In genomic region chr1:131882787-131883186, GRCm38 (mm10) we compare ENCODE assay signal across 10 mouse cellular contexts. TPM values are rescaled to one million over a fixed set of nuclear protein-coding genes. Genes with fewer than 3 reads are reported as not detected.
DNase-seq lines count a peak whose midpoint lies in the region; ATAC-seq lines count a peak whose summit lies in the region.
"Had no signal": no experiment of that assay in that cellular context is flagged by ENCODE, and none has a peak within 500 bp of the region (broad histone marks: within the 10 kb centered on the region; RNA-seq: fewer than 3 reads in every experiment).

No protein-coding gene starts in this region.

- H3K4me2 ChIP-seq in embryonic facial prominence, embryonic 11.5 days (ENCODE audit: low read depth, low read length) = no peak overlapping the region
- H3K4me2 ChIP-seq: heart, embryonic 15.5 days had no signal

- H3K9ac ChIP-seq in embryonic facial prominence, embryonic 11.5 days (replicated peaks; ENCODE audit: low read length) = no peak overlapping the region
- H3K9ac ChIP-seq: heart, embryonic 15.5 days had no signal

- no peaks in the 10 kb centered on the region for H3K4me1 ChIP-seq in embryonic facial prominence, embryonic 11.5 days (ENCODE audit: control insufficient read depth, insufficient read depth, low read length)
- H3K4me1 ChIP-seq in embryonic facial prominence, embryonic 10.5 days = no peaks in the 10 kb centered on the region
- H3K4me1 ChIP-seq: heart, embryonic 15.5 days had no signal

- ATAC-seq in embryonic facial prominence, embryonic 11.5 days (replicated peaks; ENCODE audit: insufficient number of reproducible peaks, low FRiP score, low TSS enrichment, low read depth) = no peak

- WGBS in embryonic facial prominence, embryonic 11.5 days = 64% methylated on average over 2 of the region's 2 CpGs
- WGBS in embryonic facial prominence, embryonic 10.5 days = 62% methylated on average over 2 of the region's 2 CpGs

- H3K4me3 ChIP-seq in embryonic facial prominence, embryonic 11.5 days (ENCODE audit: low read depth, low read length) = no peak overlapping the region
- H3K4me3 ChIP-seq in embryonic facial prominence, embryonic 10.5 days = no peak overlapping the region
- H3K4me3 ChIP-seq: heart, embryonic 15.5 days; megakaryocyte, embryonic 14.5 days had no signal

- no peaks in the 10 kb centered on the region for H3K36me3 ChIP-seq in embryonic facial prominence, embryonic 11.5 days (replicated peaks; ENCODE audit: control insufficient read depth, insufficient read depth, low read depth, low read length)
- H3K36me3 ChIP-seq in embryonic facial prominence, embryonic 10.5 days (replicated peaks) = no peaks in the 10 kb centered on the region
- H3K36me3 ChIP-seq: heart, embryonic 15.5 days had no signal

- no peak overlapping the region for H3K27ac ChIP-seq in embryonic facial prominence, embryonic 11.5 days (replicated peaks; ENCODE audit: low read depth, low read length)
- no peak overlapping the region for H3K27ac ChIP-seq in embryonic facial prominence, embryonic 10.5 days (replicated peaks)
- H3K27ac ChIP-seq: heart, embryonic 15.5 days had no signal

- H3K9me3 ChIP-seq in embryonic facial prominence, embryonic 11.5 days (replicated peaks; ENCODE audit: control insufficient read depth, low read length) = no peaks in the 10 kb centered on the region
- no peaks in the 10 kb centered on the region for H3K9me3 ChIP-seq in embryonic facial prominence, embryonic 10.5 days
- H3K9me3 ChIP-seq: heart, embryonic 15.5 days; megakaryocyte, embryonic 14.5 days had no signal

- DNase-seq in embryonic facial prominence, embryonic 11.5 days (ENCODE audit: low spot score) = peak; percentile 52
- no peak for DNase-seq in embryonic facial prominence, embryonic 10.5 days (ENCODE audit: low spot score)
- DNase-seq in 3T3-L1 (ENCODE audit: low read depth, low spot score) = peak; percentile 47
- peak; percentile 8 for DNase-seq in adrenal gland, postnatal 25 days
- peak; percentile 5 for DNase-seq in lung, postnatal 25 days (ENCODE audit: low spot score)
- no peak for DNase-seq in layer of hippocampus, postnatal 10 days (ENCODE audit: low spot score in 2 of 2)
- DNase-seq in left cerebral cortex, adult 18-20 months (ENCODE audit: low spot score in 2 of 2) = no peak
- DNase-seq in heart, adult 8-10 months (ENCODE audit: low spot score) = no peak

- no peaks in the 10 kb centered on the region for H3K27me3 ChIP-seq in embryonic facial prominence, embryonic 11.5 days (ENCODE audit: control insufficient read depth, insufficient read depth, low read length)
- H3K27me3 ChIP-seq in embryonic facial prominence, embryonic 10.5 days (replicated peaks; ENCODE audit: low read depth, poor library complexity, severe bottlenecking) = no peaks in the 10 kb centered on the region
- H3K27me3 ChIP-seq: heart, embryonic 15.5 days had no signal

RNA-seq across cellular contexts. Expression of gene Rab29, which starts 15.8 kb away (rescaled TPM):
- polyA plus RNA-seq in embryonic facial prominence, embryonic 11.5 days (2014; fragmentation: Nextera tagmentation; extraction: Ambion mirVana) = 15.2 and 19.0 TPM in 2 replicates
- polyA plus RNA-seq in embryonic facial prominence, embryonic 10.5 days (2016; fragmentation: Nextera tagmentation; extraction: Ambion mirVana) = 9.6 and 11.7 TPM in 2 replicates
- total RNA-seq in adrenal gland, postnatal 25 days (2021) = 15.9 and 21.3 TPM in 2 replicates
- total RNA-seq in layer of hippocampus, postnatal 10 days (2021) = 1 to 10 TPM; 6.8 to 8.2 TPM
- 1 to 10 TPM; 5.0 to 7.5 TPM for total RNA-seq in left cerebral cortex, adult 18-20 months (2021)
- 10 to 100 TPM in 3 of 4 experiments, 1 to 10 TPM in 1; 8.9 to 13.5 (median 10.5) TPM for total RNA-seq in heart, adult 8-10 months (2022)

RNA-seq across cellular contexts. Expression of gene Nucks1, which starts 27.5 kb away (rescaled TPM):
- 62.6 and 67.1 TPM in 2 replicates for polyA plus RNA-seq in embryonic facial prominence, embryonic 11.5 days (2014; fragmentation: Nextera tagmentation; extraction: Ambion mirVana)
- 104 and 105 TPM in 2 replicates for polyA plus RNA-seq in embryonic facial prominence, embryonic 10.5 days (2016; fragmentation: Nextera tagmentation; extraction: Ambion mirVana)
- total RNA-seq in adrenal gland, postnatal 25 days (2021) = 124 and 137 TPM in 2 replicates
- total RNA-seq in layer of hippocampus, postnatal 10 days (2021) = 100 to 1,000 TPM; 175 to 190 TPM
- total RNA-seq in left cerebral cortex, adult 18-20 months (2021) = 100 to 1,000 TPM; 148 to 157 TPM
- 10 to 100 TPM; 55.6 to 68.7 (median 62.6) TPM for total RNA-seq in heart, adult 8-10 months (2022)

RNA-seq across cellular contexts. Expression of gene Slc41a1, which starts 55.5 kb away (rescaled TPM):
- 9.2 and 10.9 TPM in 2 replicates for polyA plus RNA-seq in embryonic facial prominence, embryonic 11.5 days (2014; fragmentation: Nextera tagmentation; extraction: Ambion mirVana)
- polyA plus RNA-seq in embryonic facial prominence, embryonic 10.5 days (2016; fragmentation: Nextera tagmentation; extraction: Ambion mirVana) = 12.3 TPM in 2 replicates
- 60.7 and 74.8 TPM in 2 replicates for total RNA-seq in adrenal gland, postnatal 25 days (2021)
- total RNA-seq in layer of hippocampus, postnatal 10 days (2021) = 10 to 100 TPM; 53.0 to 59.9 TPM
- total RNA-seq in left cerebral cortex, adult 18-20 months (2021) = 10 to 100 TPM; 43.8 to 43.9 TPM
- total RNA-seq in heart, adult 8-10 months (2022) = 10 to 100 TPM; 51.3 to 79.6 (median 60.3) TPM

Comparison
In these comparisons a context has a peak if more than half of its experiments do, and no peak if none do; other contexts are left out.
1. DNase-seq: peak in embryonic facial prominence, embryonic 11.5 days (single experiment), 3T3-L1 (single experiment), adrenal gland, postnatal 25 days (single experiment) and lung, postnatal 25 days (single experiment); none in embryonic facial prominence, embryonic 10.5 days (single experiment), layer of hippocampus, postnatal 10 days (0 of 2), left cerebral cortex, adult 18-20 months (0 of 2) and heart, adult 8-10 months (single experiment).